12 mouse cellular contexts compared by ENCODE assay signal in the genomic region with DNA sequence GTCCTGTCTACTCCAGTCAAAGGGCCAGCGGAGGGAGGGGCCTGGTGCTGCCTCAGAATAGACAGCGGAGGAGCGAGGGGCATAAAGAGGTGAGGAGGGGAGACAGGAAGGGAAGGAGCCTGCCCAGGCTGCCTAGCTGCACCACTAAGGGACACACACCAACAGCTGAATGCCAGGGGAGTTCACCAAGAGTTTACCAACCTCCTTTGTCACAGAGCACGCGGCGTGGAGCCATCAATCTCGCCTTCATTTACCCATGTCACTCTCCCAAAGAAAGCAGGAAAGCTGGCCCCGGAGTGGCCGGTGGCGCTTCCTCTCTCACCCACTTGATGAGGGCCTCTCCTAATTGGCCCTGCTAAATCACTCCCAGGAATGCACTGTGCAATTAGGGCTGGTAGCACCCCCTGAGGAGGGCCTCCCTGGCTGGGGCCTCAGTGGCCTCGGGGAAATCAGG. TPM values are rescaled to one million over a fixed set of nuclear protein-coding genes. Genes with fewer than 3 reads are reported as not detected.
DNase-seq lines count a peak whose midpoint lies in the region; ATAC-seq lines count a peak whose summit lies in the region.
"Had no signal": no experiment of that assay in that cellular context is flagged by ENCODE, and none has a peak within 500 bp of the region (broad histone marks: within the 10 kb centered on the region; RNA-seq: fewer than 3 reads in every experiment).

No protein-coding gene starts in this region.

- intact Hi-C loops in heart, postnatal 14 days (cut with DNase I) = no loop called here

- peak overlapping the region; percentile 56 for H3K9ac ChIP-seq in heart, embryonic 16.5 days (ENCODE audit: low read length)
- 0 out of 2 replicates have a peak overlapping the region, but pooled peaks have one; percentile 11 for H3K9ac ChIP-seq in hindbrain, embryonic 13.5 days
- no peak overlapping the region for H3K9ac ChIP-seq in midbrain, embryonic 15.5 days

- no peaks in the 10 kb centered on the region for H3K36me3 ChIP-seq in heart, embryonic 16.5 days (ENCODE audit: control insufficient read depth, insufficient read depth)
- H3K36me3 ChIP-seq in hindbrain, embryonic 13.5 days = no peaks in the 10 kb centered on the region
- no peaks in the 10 kb centered on the region for H3K36me3 ChIP-seq in midbrain, embryonic 15.5 days (replicated peaks)

- no peaks in the 10 kb centered on the region for H3K27me3 ChIP-seq in heart, embryonic 16.5 days (ENCODE audit: control insufficient read depth, insufficient read depth, low read length)
- peaks cover 82% of the 10 kb centered on the region for H3K27me3 ChIP-seq in hindbrain, embryonic 13.5 days
- 0 out of 2 replicates have a peak, but pooled peaks cover 10% of the 10 kb centered on the region for H3K27me3 ChIP-seq in midbrain, embryonic 15.5 days (replicated peaks)

- peak overlapping the region; percentile 20; the same call in 1 of the 2 replicates for H3K27ac ChIP-seq in heart, embryonic 16.5 days (ENCODE audit: low read length)
- H3K27ac ChIP-seq in hindbrain, embryonic 13.5 days = no peak overlapping the region
- H3K27ac ChIP-seq in midbrain, embryonic 15.5 days = no peak overlapping the region

- H3K4me2 ChIP-seq in heart, embryonic 16.5 days (ENCODE audit: low read depth, low read length) = peak overlapping the region; percentile 13
- H3K4me2 ChIP-seq in hindbrain, embryonic 13.5 days = peak overlapping the region; percentile 25; the same call in 1 of the 2 replicates
- no peak overlapping the region for H3K4me2 ChIP-seq in midbrain, embryonic 15.5 days

- H3K4me1 ChIP-seq in heart, embryonic 16.5 days (ENCODE audit: control insufficient read depth, insufficient read depth, low read length) = peaks cover 48% of the 10 kb centered on the region
- H3K4me1 ChIP-seq in hindbrain, embryonic 13.5 days (replicated peaks) = peaks cover 61% of the 10 kb centered on the region
- peaks cover 16% of the 10 kb centered on the region for H3K4me1 ChIP-seq in midbrain, embryonic 15.5 days

- no peaks in the 10 kb centered on the region for H3K9me3 ChIP-seq in heart, embryonic 16.5 days (replicated peaks; ENCODE audit: control insufficient read depth, low read length)
- no peaks in the 10 kb centered on the region for H3K9me3 ChIP-seq in hindbrain, embryonic 13.5 days
- H3K9me3 ChIP-seq in midbrain, embryonic 15.5 days = no peaks in the 10 kb centered on the region

- peak overlapping the region; percentile 20 for H3K4me3 ChIP-seq in heart, embryonic 16.5 days (ENCODE audit: low read length)
- no peak overlapping the region for H3K4me3 ChIP-seq in hindbrain, embryonic 13.5 days
- no peak overlapping the region for H3K4me3 ChIP-seq in midbrain, embryonic 15.5 days

- no peak; the same call in 1 of the 2 replicates for ATAC-seq in heart, embryonic 16.5 days (replicated peaks; ENCODE audit: extremely low read depth, insufficient read depth, low FRiP score)
- peak; percentile 41; the same call in 1 of the 2 replicates for ATAC-seq in hindbrain, embryonic 13.5 days (ENCODE audit: low FRiP score)
- 0 out of 2 replicates have a peak, but pooled peaks have one; percentile 12 for ATAC-seq in midbrain, embryonic 15.5 days (replicated peaks)

- DNase-seq in heart, postnatal 14 days = no peak
- peak; percentile 68 for DNase-seq in embryo, embryonic 9.5 days (ENCODE audit: extremely low spot score)
- no peak for DNase-seq in urinary bladder, postnatal 25 days (ENCODE audit: low spot score)
- DNase-seq in layer of hippocampus, postnatal 25 days (ENCODE audit: extremely low spot score in 1 of 2, low spot score in 1 of 2) = no peak
- DNase-seq in thymus, adult 18-20 months = no peak
- DNase-seq: cerebellum, adult 9-10 months; gastrocnemius, postnatal 14 days; layer of hippocampus, adult 9-11 months had no signal

- whole genome bisulfite sequencing in heart, embryonic 16.5 days = 23% methylated on average over 11 of the region's 11 CpGs
- 3% methylated on average over 11 of the region's 11 CpGs for WGBS in hindbrain, embryonic 13.5 days
- 5% methylated on average over 11 of the region's 11 CpGs for WGBS in midbrain, embryonic 15.5 days

RNA-seq across cellular contexts. Expression of a gene that starts 13.1 kb away (rescaled TPM):
- 14.5 and 17.0 TPM in 2 replicates for polyA plus RNA-seq in heart, embryonic 16.5 days (2015; fragmentation: Nextera tagmentation; extraction: Ambion mirVana)
- 10 to 100 TPM; 10.1 to 11.3 TPM for total RNA-seq in heart, postnatal 14 days (2021)
- 3.2 and 4.2 TPM in 2 replicates for polyA plus RNA-seq in hindbrain, embryonic 13.5 days (2015; fragmentation: Nextera tagmentation; extraction: Ambion mirVana)
- polyA plus RNA-seq in midbrain, embryonic 15.5 days (2015; fragmentation: Nextera tagmentation; extraction: Ambion mirVana) = 1.9 and 2.2 TPM in 2 replicates
- 1 to 10 TPM; 2.3 to 2.8 TPM for total RNA-seq in layer of hippocampus, postnatal 25 days (2021)
- total RNA-seq: megakaryocyte progenitor cell, adult 5-6 weeks had no signal
